Mouse (Mus musculus) kidney, postnatal 4 days (tissue): Measurements from ENCODE around the gene Ccr10.
"Not testable (repeated sequence)": the region's sequence is repeated elsewhere in the genome, so short reads cannot be mapped to it uniquely, and the experiment has no call there.

Source experiments
- DNase-seq, 2 experiments: peaks; one replicate each; pipeline ENCODE4 v3.0.0; 2021; ENCODE audit warnings: mixed read lengths in 2 of 2

The Ccr10 gene

GRCm38 (mm10) chr11:101151063-101151462 is 24.2 kb downstream of the Ccr10 start:
- no peak for DNase-seq

- peak; percentile 66 to 74 for DNase-seq
Measured at GRCm38 (mm10) chr11:101149178-101150105, 25.8 kb downstream of the Ccr10 start.

GRCm38 (mm10) chr11:101148751-101149150 is 26.5 kb downstream of the Ccr10 start:
- DNase-seq: no peak

DNA sequence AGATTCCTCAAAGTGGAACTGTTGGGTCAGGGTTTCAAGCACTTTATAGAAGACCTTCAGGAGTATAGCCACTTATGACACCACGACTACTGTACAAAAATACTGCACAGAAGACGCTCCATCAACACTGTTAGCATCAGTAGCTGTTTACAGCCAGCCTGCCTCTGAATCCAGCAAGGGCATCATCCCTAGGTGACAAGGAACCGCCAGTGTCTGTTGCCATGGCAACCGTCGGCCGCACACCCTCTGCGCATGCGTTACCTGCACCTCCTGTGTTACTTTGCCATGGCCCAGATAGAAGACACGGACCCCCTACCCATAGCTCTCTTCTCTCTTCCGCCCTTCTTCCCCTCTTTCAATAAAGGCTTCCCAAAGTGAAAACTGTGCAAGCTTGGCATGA is 28.9 kb downstream of the Ccr10 start:
- peak in 1 of 2 experiments; percentile 28 for DNase-seq

- peak; percentile 54 to 67 for DNase-seq
Measured at GRCm38 (mm10) chr11:101143338-101144225, 31.7 kb downstream of the Ccr10 start.

- DNase-seq: no peak
Measured at GRCm38 (mm10) chr11:101142215-101142967, 32.9 kb downstream of the Ccr10 start.

- DNase-seq: no peak
Measured at GRCm38 (mm10) chr11:101141088-101141487, 34.2 kb downstream of the Ccr10 start.

- peak in 1 of 2 experiments; percentile 55 for DNase-seq
Measured at GRCm38 (mm10) chr11:101140164-101140819, 35.0 kb downstream of the Ccr10 start.

DNA sequence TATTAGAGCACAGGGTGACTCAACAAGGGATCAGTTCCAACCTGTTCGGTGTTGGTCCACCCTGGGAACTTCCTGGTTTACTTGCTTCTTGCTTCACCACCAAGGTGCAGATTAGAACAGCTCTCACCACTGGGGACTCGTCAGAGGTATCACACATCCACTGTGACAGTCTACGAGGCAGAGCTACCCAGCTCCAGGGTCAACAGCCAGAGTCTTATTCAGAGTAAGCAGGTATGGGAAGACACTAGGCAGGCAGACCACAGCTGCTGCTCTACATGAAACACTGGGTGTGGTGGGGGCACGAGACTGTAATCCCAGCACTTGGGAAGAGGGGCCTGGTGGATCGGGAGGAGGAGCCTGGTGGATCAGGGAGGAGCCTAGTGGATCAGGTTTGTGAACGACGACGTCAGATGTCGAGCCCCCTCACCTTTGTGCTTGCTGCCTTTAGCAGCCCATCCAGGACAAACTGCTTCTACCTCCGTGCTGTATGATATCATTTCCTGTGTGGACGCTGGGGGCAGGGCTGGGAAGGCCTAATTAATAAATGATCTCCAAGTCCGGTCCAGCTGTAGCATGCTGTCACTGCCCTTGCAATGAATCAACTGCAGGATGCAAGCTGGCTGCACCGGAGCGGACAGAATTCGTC is 36.6 kb downstream of the Ccr10 start:
- peak; percentile 80 to 87 for DNase-seq

DNA sequence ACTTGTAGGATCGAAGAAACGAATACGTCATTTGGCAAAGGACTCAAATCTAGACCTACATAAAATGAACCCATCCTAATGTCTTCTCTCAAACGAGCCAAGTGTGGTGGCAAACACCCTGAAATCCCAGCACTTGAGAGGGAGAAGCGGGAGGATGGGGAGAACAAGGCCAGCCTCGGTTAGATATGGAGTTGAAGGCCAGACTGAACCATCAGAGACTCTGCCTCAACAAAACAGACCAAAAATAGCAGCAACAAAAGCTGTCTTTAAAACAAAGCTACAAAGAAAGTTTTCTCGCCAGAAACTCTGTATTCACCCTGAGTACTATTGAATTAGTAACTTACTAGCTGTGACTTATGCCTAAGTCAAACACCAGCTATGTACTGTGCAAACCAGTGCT is 38.2 kb downstream of the Ccr10 start:
- no peak for DNase-seq

- DNase-seq: no peak
Measured at GRCm38 (mm10) chr11:101134217-101134865, 40.9 kb downstream of the Ccr10 start.

DNA sequence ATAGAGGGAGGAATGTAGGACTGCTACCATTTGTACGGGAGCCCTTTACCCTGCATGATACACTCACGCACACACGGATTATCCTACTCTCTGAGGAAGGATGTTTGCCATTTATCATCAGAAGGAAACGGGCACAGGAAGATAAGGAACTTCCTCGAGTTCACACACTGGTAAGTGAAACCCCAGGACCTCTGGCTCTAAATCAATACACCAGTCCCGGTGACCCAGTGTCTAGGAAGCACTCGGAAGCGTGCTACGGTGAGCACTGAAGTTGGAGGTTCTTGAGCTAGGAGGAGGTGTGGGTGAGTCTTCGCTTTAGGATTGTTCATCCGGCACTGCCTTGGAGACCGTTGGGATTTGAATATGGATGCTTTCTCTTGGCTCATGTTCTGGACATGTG is 42.2 kb downstream of the Ccr10 start:
- DNase-seq: peak in 1 of 2 experiments; percentile 37

DNA sequence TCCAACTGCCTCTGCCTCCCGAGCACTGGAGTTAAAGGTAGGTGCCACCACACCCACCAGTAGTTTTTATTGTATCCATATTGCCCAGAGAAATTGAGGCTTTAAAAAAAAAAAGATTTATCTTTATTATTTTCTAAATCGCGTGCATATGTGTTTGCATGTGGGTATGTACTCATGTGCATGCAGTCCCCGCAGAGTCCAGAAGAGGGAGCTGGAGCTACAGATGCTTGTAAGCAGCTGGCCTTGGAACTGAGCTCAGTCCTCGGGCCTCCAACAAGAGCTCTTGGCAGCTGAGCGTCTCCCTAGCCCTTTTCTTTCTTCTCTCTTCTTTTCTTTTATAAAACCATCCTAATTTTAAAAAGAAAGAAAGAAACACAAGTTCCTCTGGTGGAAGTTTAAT is 43.5 kb downstream of the Ccr10 start:
- peak; percentile 68 to 72 for DNase-seq

- no peak for DNase-seq
Measured at GRCm38 (mm10) chr11:101131187-101131586, 44.1 kb downstream of the Ccr10 start.

- DNase-seq: peak in 1 of 2 experiments; percentile 28
Measured at GRCm38 (mm10) chr11:101130056-101130756, 45.0 kb downstream of the Ccr10 start.

GRCm38 (mm10) chr11:101128996-101129577 is 46.2 kb downstream of the Ccr10 start:
- DNase-seq: no peak

- DNase-seq: peak; percentile 30 to 49
Measured at GRCm38 (mm10) chr11:101127075-101127474, 48.2 kb downstream of the Ccr10 start.

DNA sequence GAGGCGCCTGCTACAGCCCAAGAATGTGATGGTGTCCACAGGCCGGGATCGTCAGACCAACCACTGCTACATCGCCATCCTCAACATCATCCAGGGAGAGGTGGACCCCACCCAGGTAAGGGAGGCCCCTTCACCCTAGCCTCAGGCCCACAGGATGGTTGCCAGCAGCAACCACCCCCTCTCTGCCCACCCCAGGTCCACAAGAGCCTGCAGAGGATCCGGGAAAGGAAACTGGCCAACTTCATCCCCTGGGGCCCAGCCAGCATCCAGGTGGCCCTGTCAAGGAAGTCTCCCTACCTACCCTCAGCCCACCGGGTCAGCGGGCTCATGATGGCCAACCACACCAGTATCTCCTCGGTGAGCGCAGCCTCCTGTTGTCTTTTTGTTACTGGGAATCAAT is 50.2 kb downstream of the Ccr10 start:
- not testable (repeated sequence) for DNase-seq

- peak in 1 of 2 experiments; percentile 25 for DNase-seq
Measured at GRCm38 (mm10) chr11:101124494-101124893, 50.7 kb downstream of the Ccr10 start.
